Mouse (Mus musculus): ENCODE results near the gene Usp47.

DNA sequence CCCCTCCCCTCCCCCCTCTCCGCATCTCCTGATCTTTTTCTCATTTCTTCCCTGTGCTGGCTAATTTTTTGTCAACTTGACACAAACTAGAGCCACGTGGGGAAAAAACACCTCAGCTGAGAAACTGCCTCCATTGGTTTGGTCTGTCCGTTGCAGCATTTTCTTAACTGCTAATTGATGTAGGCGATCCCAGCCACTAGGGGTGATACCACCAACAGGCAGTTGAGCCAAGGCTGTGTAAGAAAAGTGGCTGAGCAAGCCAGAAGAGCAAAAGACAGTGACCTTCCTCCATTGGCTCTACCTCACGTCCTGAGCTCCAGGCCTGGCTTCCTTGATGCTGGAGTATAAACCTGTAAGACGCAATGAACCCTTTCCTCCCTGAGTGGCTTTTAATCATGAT lies 136.5 kb downstream of the Usp47 start:
- no peak for TF ChIP-seq POLR2A (IDR thresholded peaks at IDR 0.05; ENCODE audit: insufficient read depth, low read depth, low read length)
- TF ChIP-seq CTCF (IDR thresholded peaks at IDR 0.05): no peak
